Mouse (Mus musculus) liver, embryonic 14.5 days (tissue): Measurements from ENCODE around the gene Ifna13. TPM values are rescaled to one million over a fixed set of nuclear protein-coding genes. Genes with fewer than 3 reads are reported as not detected.

Experiments
- ATAC-seq: fragments of 200-750 bp; cut with Nextera tagmentation; 2 replicates; pipeline ENCODE4 v1.8.0; 2017; ENCODE audit warnings: moderate number of reproducible peaks, mild to moderate bottlenecking, moderate library complexity; ENCODE audit not compliant: insufficient read depth
- DNase-seq, 3 experiments: peaks; one replicate each; pipeline ENCODE4 v3.0.0-alpha.2; 2012 to 2013; ENCODE audit warnings: low read depth in 3 of 3, low spot score in 3 of 3
- H3K27ac ChIP-seq: fragments of 300-500 bp; sonication (generic); 2 replicates; pipeline ENCODE4 v1.5.1; 2014; ENCODE audit warnings: moderate library complexity, mild to moderate bottlenecking, control low read depth, inconsistent platforms
- H3K27me3 ChIP-seq: fragments of 300-500 bp; sonication (generic); 2 replicates; pipeline ENCODE4 v1.6.1; 2014; ENCODE audit warnings: mild to moderate bottlenecking, low read length, moderate library complexity; ENCODE audit not compliant: control insufficient read depth, insufficient read depth
- H3K36me3 ChIP-seq: fragments of 300-500 bp; sonication (generic); replicated peaks from 2 replicates; pipeline ENCODE4 v1.6.1; 2014; ENCODE audit warnings: low read depth; ENCODE audit not compliant: control insufficient read depth, insufficient read depth
- H3K4me1 ChIP-seq, 2 experiments: fragments of 200-500 bp in 1 of 2; fragments of 300-500 bp in 1 of 2; sonication (generic) in 1 of 2; replicated peaks; 2 replicates each; pipeline ENCODE4 v1.6.1; 2012 to 2014; ENCODE audit warnings: antibody characterized with exemption in 1 of 2, inconsistent platforms in 1 of 2, low read length in 1 of 2; ENCODE audit not compliant: control insufficient read depth in 2 of 2, insufficient read depth in 2 of 2
- H3K4me2 ChIP-seq: fragments of 300-500 bp; sonication (generic); 2 replicates; pipeline ENCODE4 v1.6.1; 2014; ENCODE audit warnings: low read depth, mild to moderate bottlenecking, control low read depth, moderate library complexity
- H3K4me3 ChIP-seq, 2 experiments: fragments of 200-500 bp in 1 of 2; fragments of 300-500 bp in 1 of 2; sonication (generic) in 1 of 2; 2 replicates each; pipeline ENCODE4 v1.5.1; 2012 to 2014; ENCODE audit warnings: low read depth in 2 of 2, low read length in 2 of 2, mild to moderate bottlenecking in 2 of 2, control low read depth in 1 of 2, inconsistent platforms in 1 of 2, moderate library complexity in 1 of 2; ENCODE audit not compliant: insufficient read depth in 1 of 2
- H3K9ac ChIP-seq: fragments of 300-500 bp; sonication (generic); replicated peaks from 2 replicates; pipeline ENCODE4 v1.6.1; 2014; ENCODE audit warnings: mild to moderate bottlenecking, control low read depth, moderate library complexity
- H3K9me3 ChIP-seq: fragments of 300-500 bp; sonication (generic); 2 replicates; pipeline ENCODE4 v1.6.1; 2016; ENCODE audit warnings: low read length, mixed read lengths; ENCODE audit not compliant: control insufficient read depth
- CTCF ChIP-seq: IDR thresholded peaks from 2 replicates; pipeline ENCODE4 v1.5.1; 2016; ENCODE audit warnings: antibody characterized with exemption, low read depth, control low read depth
- EP300 ChIP-seq: IDR thresholded peaks from 2 replicates; pipeline ENCODE4 v1.6.1; 2016; ENCODE audit warnings: antibody characterized with exemption, low read depth
- WGBS: fragments of 180-500 bp; shearing (Covaris S2); extraction: QIAGEN DNeasy Blood & Tissue Kit; methylation state at CpG from one replicate; pipeline ENCODE4 v1.1.7; 2014; ENCODE audit not compliant: insufficient replicate concordance; 5-methylcytosine and 5-hydroxymethylcytosine counted together
- polyA plus RNA-seq, 2 experiments: library from polyadenylated mRNA; depleted of rRNA in 1 of 2; stranded (reverse) in 1 of 2; unstranded in 1 of 2; fragments of >200 nt; fragmentation: Nextera tagmentation in 1 of 2; extraction: Ambion mirVana in 1 of 2; gene quantifications; 2 replicates each; pipeline versions ENCODE4 v1.2.1 to v1.2.3; 2012 to 2014

The Ifna13 gene
- polyA plus RNA-seq, 2 experiments, result not detected

DNA sequence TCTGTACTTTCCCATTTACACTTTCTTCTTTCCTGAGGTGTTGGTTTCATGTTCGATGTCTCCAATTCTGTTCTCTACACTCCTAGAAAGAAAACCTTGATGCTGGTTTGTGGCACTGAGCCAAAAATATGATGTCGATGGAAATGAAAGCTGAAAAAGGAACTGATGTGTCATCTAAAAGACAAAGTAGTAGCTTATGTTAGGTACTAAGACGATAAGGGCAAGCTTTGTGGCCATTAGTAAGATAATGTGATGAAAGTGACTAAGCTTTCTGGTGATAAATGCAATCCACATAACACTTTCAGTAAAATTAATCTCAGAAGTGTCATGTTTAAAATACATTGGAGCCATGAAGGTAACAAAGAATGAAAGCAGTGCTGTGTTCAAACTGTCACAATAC is 37.1 kb upstream of the Ifna13 start:
- 28% methylated on average over 3 of the region's 3 CpGs for WGBS
- no peaks in the 10 kb centered on the region for H3K4me1 ChIP-seq
- no peaks in the 10 kb centered on the region for H3K27me3 ChIP-seq
- no peak for ATAC-seq
- no peak overlapping the region for H3K9ac ChIP-seq
- TF ChIP-seq EP300 (no peak), CTCF (no peak)
- no peak overlapping the region for H3K4me2 ChIP-seq
- H3K9me3 ChIP-seq, result no peaks in the 10 kb centered on the region
- H3K36me3 ChIP-seq, result no peaks in the 10 kb centered on the region
- H3K4me3 ChIP-seq, result no peak overlapping the region
- no peak for DNase-seq
- no peak overlapping the region for H3K27ac ChIP-seq

- Histone ChIP-seq H3K4me2 (no peak overlapping the region), H3K36me3 (no peaks in the 10 kb centered on the region), H3K27ac (no peak overlapping the region), H3K27me3 (no peaks in the 10 kb centered on the region), H3K4me3 (no peak overlapping the region), H3K9ac (no peak overlapping the region), H3K4me1 (no peaks in the 10 kb centered on the region), H3K9me3 (no peaks in the 10 kb centered on the region)
- ATAC-seq (no peak), DNase-seq (no peak)
- peak; percentile 28; the same call in 1 of the 2 replicates for TF ChIP-seq CTCF
- no peak for TF ChIP-seq EP300
- 28% methylated on average over 8 of the region's 8 CpGs for WGBS
Observed at GRCm38 (mm10) chr4:88680362-88680761, 36.1 kb upstream of the Ifna13 start.

DNA sequence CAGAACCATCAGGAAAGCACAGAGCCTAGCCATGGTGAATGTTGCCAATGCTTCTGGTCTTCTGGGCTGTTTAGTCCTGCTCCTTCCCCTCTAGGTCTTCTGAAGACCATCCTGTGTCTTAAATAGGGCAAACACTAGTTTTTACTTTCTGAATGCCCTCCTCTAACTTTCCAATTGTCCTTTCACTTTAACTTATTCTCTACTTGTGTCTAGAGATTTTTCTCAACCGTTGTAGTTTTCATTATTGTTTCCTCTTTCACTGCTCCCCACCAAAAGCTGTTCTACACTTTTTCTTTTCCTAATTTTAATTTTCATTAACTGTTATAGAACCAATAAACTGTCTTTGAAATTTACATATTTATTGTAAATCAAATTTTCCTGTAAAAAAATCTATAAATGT is 32.6 kb upstream of the Ifna13 start, which contains the start of gene Ifna16:
Ifna16 (minus strand) TSS at position 101 of the 400 bp plus-strand sequence.
- H3K4me1 ChIP-seq, result no peaks in the 10 kb centered on the region
- H3K27ac ChIP-seq, result no peak within 1 kb of the TSS
- WGBS, result 45% methylated on average over 1 of the region's 1 CpGs
- no peak within 1 kb of the TSS for H3K4me2 ChIP-seq
- DNase-seq (no peak), ATAC-seq (no peak)
- TF ChIP-seq CTCF (no peak), EP300 (no peak)
- H3K36me3 ChIP-seq, result no peaks in the 10 kb centered on the region
- H3K4me3 ChIP-seq, result no peak within 1 kb of the TSS
- no peak within 1 kb of the TSS for H3K9ac ChIP-seq
- no peaks in the 10 kb centered on the region for H3K27me3 ChIP-seq
- H3K9me3 ChIP-seq, result no peaks in the 10 kb centered on the region

DNA sequence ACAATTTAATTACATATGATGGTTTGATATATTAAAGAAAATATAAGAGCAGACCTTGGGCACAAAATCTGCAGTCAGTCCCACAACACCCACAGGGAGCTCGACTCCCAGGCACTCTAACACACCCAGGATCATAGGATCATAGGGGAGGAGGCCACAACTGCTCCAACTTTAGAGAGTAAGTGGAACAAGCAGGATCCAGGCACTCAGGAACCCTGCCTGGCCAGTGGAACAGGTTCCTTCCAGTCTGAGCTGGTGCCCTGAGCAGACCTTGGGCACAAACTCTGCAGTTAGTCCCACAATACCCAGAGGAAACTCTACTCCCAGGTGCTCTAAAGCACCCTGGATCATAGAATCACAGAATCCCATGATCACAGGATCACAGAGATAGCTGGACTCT is 11.2 kb upstream of the Ifna13 start:
- H3K27me3 ChIP-seq, result no peaks in the 10 kb centered on the region
- no peaks in the 10 kb centered on the region for H3K4me1 ChIP-seq
- H3K36me3 ChIP-seq, result no peaks in the 10 kb centered on the region
- H3K27ac ChIP-seq, result no peak overlapping the region
- 19% methylated on average over 1 of the region's 1 CpGs for WGBS
- TF ChIP-seq CTCF (no peak), EP300 (no peak)
- H3K9me3 ChIP-seq, result no peaks in the 10 kb centered on the region
- H3K4me3 ChIP-seq, result no peak overlapping the region
- ATAC-seq (no peak), DNase-seq (no peak)
- H3K4me2 ChIP-seq, result no peak overlapping the region
- no peak overlapping the region for H3K9ac ChIP-seq

DNA sequence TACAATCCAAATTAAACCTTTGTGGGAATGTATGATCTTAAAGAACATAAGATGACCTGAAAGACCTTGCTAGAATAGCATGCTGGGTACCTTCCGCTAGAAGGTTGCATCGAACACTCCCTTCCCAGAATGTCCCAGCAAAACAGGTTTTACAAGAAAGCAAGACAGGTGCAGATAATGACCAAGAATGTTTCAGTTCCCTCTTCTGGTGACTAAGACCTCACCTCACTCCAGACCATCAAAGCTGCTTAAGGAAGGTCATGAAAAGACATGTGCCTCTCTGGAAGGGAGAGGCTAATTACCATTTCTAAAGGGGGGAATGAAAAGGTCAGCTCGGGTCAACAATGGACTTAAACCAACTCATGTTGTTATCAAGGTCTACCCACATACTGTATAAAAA is 9.4 kb upstream of the Ifna13 start:
- WGBS, result 68% methylated on average over 3 of the region's 3 CpGs

More for the DNA sequence above, 9.4 kb upstream of the Ifna13 start:
- Histone ChIP-seq H3K4me3 (no peak overlapping the region), H3K27me3 (no peaks in the 10 kb centered on the region), H3K4me2 (no peak overlapping the region), H3K27ac (no peak overlapping the region), H3K9ac (no peak overlapping the region), H3K9me3 (no peaks in the 10 kb centered on the region), H3K36me3 (no peaks in the 10 kb centered on the region), H3K4me1 (no peaks in the 10 kb centered on the region)
- no peak for DNase-seq
- no peak for TF ChIP-seq CTCF
- no peak for TF ChIP-seq EP300
- ATAC-seq, result no peak
